Mouse (Mus musculus): Measurements from ENCODE around the gene Zfp277. TPM values are rescaled to one million over a fixed set of nuclear protein-coding genes. Genes with fewer than 3 reads are reported as not detected.

Gene Zfp277
- polyA plus RNA-seq, 1 experiment: 19.4 TPM

GRCm38 (mm10) chr12:40382539-40382938 is 63.2 kb downstream of the Zfp277 start:
- no peak for TF ChIP-seq CTCF (IDR thresholded peaks at IDR 0.05; ENCODE audit: extremely low read depth, insufficient read depth, low read length)
- H3K27ac ChIP-seq (ENCODE audit: insufficient read depth, low read length): no peak overlapping the region

GRCm38 (mm10) chr12:40381824-40382223 is 63.9 kb downstream of the Zfp277 start:
- Histone ChIP-seq H3K4me1 (ENCODE audit: control insufficient read depth, insufficient read depth, low read length) (peaks cover 8% of the 10 kb centered on the region), H3K27ac (ENCODE audit: insufficient read depth, low read length) (peak overlapping the region; percentile 37; the same call in 1 of the 2 replicates), H3K4me3 (ENCODE audit: insufficient read depth, low read length) (peak overlapping the region; percentile 41; the same call in 1 of the 2 replicates)
- TF ChIP-seq CTCF (IDR thresholded peaks at IDR 0.05; ENCODE audit: extremely low read depth, insufficient read depth, low read length): no peak
- TF ChIP-seq POLR2A (IDR thresholded peaks at IDR 0.05; ENCODE audit: extremely low read depth, insufficient read depth, low read length): no peak

More at GRCm38 (mm10) chr12:40382539-40382938, 63.2 kb downstream of the Zfp277 start:
- H3K4me1 ChIP-seq (ENCODE audit: control insufficient read depth, insufficient read depth, low read length): peaks cover 8% of the 10 kb centered on the region
- no peak overlapping the region for H3K4me3 ChIP-seq (ENCODE audit: insufficient read depth, low read length)

DNA sequence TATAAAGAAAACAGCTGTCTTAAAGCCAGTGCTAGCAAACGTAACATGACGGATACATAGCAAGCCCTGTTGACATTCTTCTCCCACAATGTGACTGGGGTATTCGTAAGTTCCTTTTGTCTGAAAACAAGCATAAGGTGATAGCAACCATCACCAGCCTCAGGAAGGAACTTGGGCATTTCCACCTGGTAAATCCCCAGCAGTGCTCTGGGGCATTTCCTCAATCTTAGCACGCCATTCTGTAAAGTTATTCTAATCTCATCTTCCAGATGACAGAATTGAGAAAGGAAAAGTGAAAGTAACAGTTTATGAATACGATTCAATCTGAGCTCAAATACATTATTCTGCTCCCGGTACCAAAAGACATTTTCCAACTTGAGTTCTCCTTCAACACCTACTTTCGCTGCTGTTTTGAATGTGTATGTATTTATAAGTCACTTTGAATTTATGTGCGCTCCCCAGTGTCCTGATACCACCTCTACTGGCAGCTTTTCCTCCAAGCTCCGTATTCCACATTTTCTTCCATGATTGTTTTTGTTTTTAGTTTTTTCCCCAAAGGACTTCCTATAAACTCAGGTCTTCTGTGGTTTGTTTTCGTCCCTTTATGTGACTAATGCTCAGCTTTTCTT is 64.4 kb downstream of the Zfp277 start:
- TF ChIP-seq CTCF (IDR thresholded peaks at IDR 0.05; ENCODE audit: extremely low read depth, insufficient read depth, low read length): no peak
- no peak for TF ChIP-seq POLR2A (IDR thresholded peaks at IDR 0.05; ENCODE audit: extremely low read depth, insufficient read depth, low read length)
- Histone ChIP-seq H3K4me3 (ENCODE audit: insufficient read depth, low read length) (peak overlapping the region; percentile 41), H3K4me1 (ENCODE audit: control insufficient read depth, insufficient read depth, low read length) (peaks cover 8% of the 10 kb centered on the region), H3K27ac (ENCODE audit: insufficient read depth, low read length) (0 out of 2 replicates have a peak overlapping the region, but pooled peaks have one; percentile 37)

DNA sequence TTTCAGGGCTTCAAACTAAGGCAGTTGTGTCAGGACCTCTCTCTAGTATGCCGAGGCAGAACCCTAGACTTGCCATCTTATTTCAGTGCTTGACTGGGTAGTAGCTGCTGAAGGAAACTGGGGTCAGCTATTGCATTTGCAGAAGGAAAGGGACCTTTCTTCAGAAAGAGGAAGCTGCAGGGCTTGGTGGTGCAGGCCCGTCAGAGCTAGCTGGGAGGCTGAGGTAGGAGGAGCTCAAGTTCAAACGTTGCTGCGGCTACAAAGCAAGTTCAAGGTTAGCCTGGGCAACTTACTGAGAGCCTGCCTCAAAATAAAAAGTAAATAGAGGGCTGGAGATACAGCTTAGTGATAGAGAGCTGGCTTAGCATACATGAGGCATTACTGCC is 66.2 kb downstream of the Zfp277 start:
- no peak overlapping the region for H3K4me3 ChIP-seq (ENCODE audit: insufficient read depth, low read length)
- no peak for TF ChIP-seq POLR2A (IDR thresholded peaks at IDR 0.05; ENCODE audit: extremely low read depth, insufficient read depth, low read length)
- TF ChIP-seq CTCF (IDR thresholded peaks at IDR 0.05; ENCODE audit: extremely low read depth, insufficient read depth, low read length): no peak
- peaks cover 8% of the 10 kb centered on the region for H3K4me1 ChIP-seq (ENCODE audit: control insufficient read depth, insufficient read depth, low read length)
- H3K27ac ChIP-seq (ENCODE audit: insufficient read depth, low read length): no peak overlapping the region

DNA sequence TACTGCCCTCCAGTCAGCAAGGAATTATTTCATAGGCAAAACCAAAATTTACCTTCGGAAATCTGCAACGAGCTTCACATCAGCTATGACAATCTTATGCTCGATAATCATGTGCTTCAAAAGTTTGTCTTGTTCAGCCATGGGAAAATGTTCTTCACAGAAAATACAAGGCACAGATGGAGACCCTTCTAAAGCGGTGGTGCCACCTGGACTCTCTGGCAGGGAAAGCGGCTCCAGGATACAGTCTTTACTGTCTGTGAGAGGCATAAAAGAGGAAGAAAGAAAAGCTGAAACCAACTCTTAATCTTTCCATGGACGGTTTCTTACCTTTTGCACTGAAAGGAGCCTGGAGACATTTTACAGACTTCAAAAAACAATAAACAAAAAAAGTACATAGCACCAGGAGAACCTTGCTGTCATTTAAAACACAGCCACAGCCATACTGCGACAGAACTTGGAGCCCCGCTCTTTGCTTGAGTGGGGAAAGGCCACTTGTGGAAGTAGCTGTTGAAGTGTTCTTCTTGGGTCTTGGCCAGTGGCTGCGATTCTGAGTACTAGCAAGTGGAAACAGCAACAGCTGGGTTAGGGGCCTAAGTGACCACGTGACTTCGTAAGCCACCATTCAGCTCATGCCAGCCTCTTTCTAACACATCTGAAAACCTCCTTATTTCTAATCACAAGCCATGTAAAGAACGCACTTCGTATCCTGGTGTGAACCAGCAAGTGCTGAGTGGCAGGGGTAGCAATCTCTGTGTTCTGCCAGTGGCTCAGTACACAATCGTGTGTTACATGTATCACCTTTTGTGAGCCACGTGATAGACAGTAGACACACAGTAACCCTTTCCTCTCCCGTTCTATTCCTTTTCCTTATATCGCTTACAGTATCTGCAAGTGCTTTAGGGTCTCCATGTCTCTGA is 66.8 kb downstream of the Zfp277 start:
- Histone ChIP-seq H3K4me1 (ENCODE audit: control insufficient read depth, insufficient read depth, low read length) (peaks cover 8% of the 10 kb centered on the region), H3K4me3 (ENCODE audit: insufficient read depth, low read length) (no peak overlapping the region), H3K27ac (ENCODE audit: insufficient read depth, low read length) (no peak overlapping the region)
- TF ChIP-seq CTCF (IDR thresholded peaks at IDR 0.05; ENCODE audit: extremely low read depth, insufficient read depth, low read length) (no peak), POLR2A (IDR thresholded peaks at IDR 0.05; ENCODE audit: extremely low read depth, insufficient read depth, low read length) (no peak)

DNA sequence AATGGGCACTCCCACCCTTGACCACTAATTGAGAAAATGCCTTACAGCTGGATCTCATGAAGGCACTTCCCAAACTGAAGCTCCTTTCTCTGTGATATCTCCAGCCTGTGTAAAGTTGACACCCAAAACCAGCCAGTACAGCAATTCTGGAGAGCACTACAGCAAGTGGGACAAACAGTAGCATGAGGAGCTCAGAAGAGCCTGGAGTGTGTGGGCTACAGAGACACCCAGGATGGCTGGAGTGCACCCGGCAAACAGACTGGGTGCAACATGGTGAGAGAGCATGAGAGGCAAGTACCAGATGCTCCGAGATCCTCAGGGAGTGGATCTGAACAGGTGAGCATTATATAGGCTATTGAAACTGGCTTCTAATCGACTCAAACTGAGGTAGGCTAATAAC is 93.8 kb downstream of the Zfp277 start:
- no peak for TF ChIP-seq POLR2A (IDR thresholded peaks at IDR 0.05; ENCODE audit: extremely low read depth, insufficient read depth, low read length)
- no peak for TF ChIP-seq CTCF (IDR thresholded peaks at IDR 0.05; ENCODE audit: extremely low read depth, insufficient read depth, low read length)
- H3K4me1 ChIP-seq (ENCODE audit: control insufficient read depth, insufficient read depth, low read length): no peaks in the 10 kb centered on the region
- H3K4me3 ChIP-seq (ENCODE audit: insufficient read depth, low read length): no peak overlapping the region
- no peak overlapping the region for H3K27ac ChIP-seq (ENCODE audit: insufficient read depth, low read length)

GRCm38 (mm10) chr12:40348251-40348650 is 97.5 kb downstream of the Zfp277 start:
- Histone ChIP-seq H3K27ac (ENCODE audit: insufficient read depth, low read length) (no peak overlapping the region), H3K4me1 (ENCODE audit: control insufficient read depth, insufficient read depth, low read length) (no peaks in the 10 kb centered on the region), H3K4me3 (ENCODE audit: insufficient read depth, low read length) (no peak overlapping the region)
- no peak for TF ChIP-seq POLR2A (IDR thresholded peaks at IDR 0.05; ENCODE audit: extremely low read depth, insufficient read depth, low read length)
- TF ChIP-seq CTCF (IDR thresholded peaks at IDR 0.05; ENCODE audit: extremely low read depth, insufficient read depth, low read length): no peak

DNA sequence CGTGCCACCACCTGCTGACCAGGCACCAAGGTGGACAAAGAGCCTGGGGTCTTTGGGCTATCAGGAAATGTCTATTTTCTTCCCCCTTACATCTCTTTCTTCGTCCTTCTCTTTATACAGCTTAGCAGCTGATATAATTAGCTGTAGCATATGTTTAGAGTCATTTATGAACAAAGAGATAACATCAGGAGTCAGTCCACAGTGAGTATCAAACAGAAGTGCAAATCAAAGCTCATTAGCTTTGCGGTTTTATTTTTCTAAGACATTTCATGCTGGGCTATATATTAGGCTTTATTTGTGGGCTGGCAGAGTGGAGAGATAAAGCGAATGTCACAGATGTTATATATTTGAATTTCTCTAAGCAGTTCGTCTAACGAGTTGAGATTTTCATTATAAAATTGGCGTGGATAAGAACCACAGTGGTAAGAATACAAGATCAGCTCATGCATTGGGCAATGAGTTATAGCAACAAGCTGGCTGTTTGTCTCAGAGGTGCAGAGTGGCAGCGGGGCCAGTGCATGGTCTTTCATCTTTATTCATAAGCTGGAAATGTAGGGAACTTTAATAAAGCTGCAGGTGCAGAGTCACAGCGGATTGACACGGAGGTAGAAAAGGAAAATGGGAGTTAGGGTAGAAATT is 98.5 kb downstream of the Zfp277 start:
- Histone ChIP-seq H3K4me3 (ENCODE audit: insufficient read depth, low read length) (no peak overlapping the region), H3K4me1 (ENCODE audit: control insufficient read depth, insufficient read depth, low read length) (no peaks in the 10 kb centered on the region), H3K27ac (ENCODE audit: insufficient read depth, low read length) (no peak overlapping the region)
- TF ChIP-seq POLR2A (IDR thresholded peaks at IDR 0.05; ENCODE audit: extremely low read depth, insufficient read depth, low read length) (no peak), CTCF (IDR thresholded peaks at IDR 0.05; ENCODE audit: extremely low read depth, insufficient read depth, low read length) (no peak)

- no peak for TF ChIP-seq CTCF (IDR thresholded peaks at IDR 0.05; ENCODE audit: extremely low read depth, insufficient read depth, low read length)
- TF ChIP-seq POLR2A (IDR thresholded peaks at IDR 0.05; ENCODE audit: extremely low read depth, insufficient read depth, low read length): no peak
- Histone ChIP-seq H3K27ac (ENCODE audit: insufficient read depth, low read length) (no peak overlapping the region), H3K4me3 (ENCODE audit: insufficient read depth, low read length) (no peak overlapping the region), H3K4me1 (ENCODE audit: control insufficient read depth, insufficient read depth, low read length) (no peaks in the 10 kb centered on the region)
These were observed 104.3 kb downstream of the Zfp277 start for GRCm38 (mm10) chr12:40341443-40341842.
